Mouse (Mus musculus) midbrain, embryonic 15.5 days (tissue): ENCODE results near the gene Tmppe. TPM values are rescaled to one million over a fixed set of nuclear protein-coding genes. Genes with fewer than 3 reads are reported as not detected.
A peak's percentile ranks its signal among the peaks of the same experiment; 100 is the strongest.
"Not testable (repeated sequence)": the region's sequence is repeated elsewhere in the genome, so short reads cannot be mapped to it uniquely, and the experiment has no call there.

Experiments used
- ATAC-seq: fragments of 200-750 bp; cut with Nextera tagmentation; replicated peaks from 2 replicates; pipeline ENCODE4 v1.8.0; 2017; ENCODE audit warnings: moderate TSS enrichment
- H3K27ac ChIP-seq: fragments of 300-500 bp; sonication (generic); 2 replicates; pipeline ENCODE4 v1.5.1; 2015; ENCODE audit warnings: mild to moderate bottlenecking, inconsistent platforms
- H3K27me3 ChIP-seq: fragments of 300-500 bp; sonication (generic); replicated peaks from 2 replicates; pipeline ENCODE4 v1.6.1; 2015; ENCODE audit warnings: inconsistent platforms
- H3K36me3 ChIP-seq: fragments of 300-500 bp; sonication (generic); replicated peaks from 2 replicates; pipeline ENCODE4 v1.6.1; 2015; ENCODE audit warnings: inconsistent platforms
- H3K4me1 ChIP-seq: fragments of 300-500 bp; sonication (generic); 2 replicates; pipeline ENCODE4 v1.6.1; 2015; ENCODE audit warnings: inconsistent platforms
- H3K4me2 ChIP-seq: fragments of 300-500 bp; sonication (generic); 2 replicates; pipeline ENCODE4 v1.6.1; 2015; ENCODE audit warnings: inconsistent platforms, mild to moderate bottlenecking, moderate library complexity
- H3K4me3 ChIP-seq: fragments of 300-500 bp; sonication (generic); 2 replicates; pipeline ENCODE4 v1.5.1; 2015; ENCODE audit warnings: mild to moderate bottlenecking, inconsistent platforms
- H3K9ac ChIP-seq: fragments of 300-500 bp; sonication (generic); 2 replicates; pipeline ENCODE4 v1.6.1; 2015; ENCODE audit warnings: mild to moderate bottlenecking, inconsistent platforms
- H3K9me3 ChIP-seq: fragments of 300-500 bp; sonication (generic); 2 replicates; pipeline ENCODE4 v1.6.1; 2016; ENCODE audit warnings: inconsistent platforms
- WGBS: fragments of 180-500 bp; shearing (Covaris S2); methylation state at CpG from one replicate; pipeline ENCODE4 v1.1.7; 2015; ENCODE audit warnings: mixed read lengths; 5-methylcytosine and 5-hydroxymethylcytosine counted together
- polyA plus RNA-seq: library from polyadenylated mRNA; unstranded; fragments of >200 nt; fragmentation: Nextera tagmentation; extraction: Ambion mirVana; gene quantifications from 2 replicates; pipeline ENCODE4 v1.2.1, GENCODE M21; 2015

Gene Tmppe
- polyA plus RNA-seq, result 10.4 and 11.0 TPM in 2 replicates

- WGBS, result under 1% methylated on average over 73 of the region's 73 CpGs
- peak within 1 kb of the TSS; percentile 84 for H3K27ac ChIP-seq
- H3K9ac ChIP-seq, result peak within 1 kb of the TSS; percentile 78
- peak within 1 kb of the TSS; percentile 68 for H3K4me3 ChIP-seq
- no peaks in the 10 kb centered on the region for H3K27me3 ChIP-seq
- peak within 1 kb of the TSS; percentile 69 for H3K4me2 ChIP-seq
- peaks cover 11% of the 10 kb centered on the region for H3K4me1 ChIP-seq
- peak; percentile 98 for ATAC-seq
- no peaks in the 10 kb centered on the region for H3K9me3 ChIP-seq
- H3K36me3 ChIP-seq, result peaks cover 14% of the 10 kb centered on the region
These were observed at the start of gene Tmppe, which contains the start of gene Glb1 for GRCm38 (mm10) chr9:114400949-114401684. Gene Tmppe, plus strand, starts transcription at chr9:114401105. Gene Glb1, plus strand, starts transcription at chr9:114401076.

GRCm38 (mm10) chr9:114367783-114368470 lies 33.0 kb upstream of the Tmppe start:
- H3K27ac ChIP-seq, result peak overlapping the region; percentile 45; the same call in 1 of the 2 replicates
- ATAC-seq, result peak; percentile 91
- no peaks in the 10 kb centered on the region for H3K36me3 ChIP-seq
- peak overlapping the region; percentile 59 for H3K9ac ChIP-seq
- H3K27me3 ChIP-seq, result 0 out of 2 replicates have a peak, but pooled peaks cover 5% of the 10 kb centered on the region
- 1% methylated on average over 48 of the region's 48 CpGs for WGBS
- H3K9me3 ChIP-seq, result no peaks in the 10 kb centered on the region
- peak overlapping the region; percentile 94 for H3K4me2 ChIP-seq
- H3K4me1 ChIP-seq, result peaks cover 4% of the 10 kb centered on the region
- H3K4me3 ChIP-seq, result peak overlapping the region; percentile 61

- 12% methylated on average over 12 of the region's 12 CpGs for WGBS
- peak; percentile 69; the same call in 1 of the 2 replicates for ATAC-seq
- Histone ChIP-seq H3K9me3 (no peaks in the 10 kb centered on the region), H3K4me2 (peak overlapping the region; percentile 94), H3K4me1 (peaks cover 4% of the 10 kb centered on the region), H3K4me3 (peak overlapping the region; percentile 61), H3K27me3 (0 out of 2 replicates have a peak, but pooled peaks cover 5% of the 10 kb centered on the region), H3K9ac (peak overlapping the region; percentile 59), H3K27ac (peak overlapping the region; percentile 45; the same call in 1 of the 2 replicates), H3K36me3 (no peaks in the 10 kb centered on the region)
These were observed 32.4 kb upstream of the Tmppe start for GRCm38 (mm10) chr9:114368471-114368858.

GRCm38 (mm10) chr9:114369389-114369788 lies 31.5 kb upstream of the Tmppe start:
- 57% methylated on average over 5 of the region's 5 CpGs for WGBS
- not testable (repeated sequence) for H3K4me2 ChIP-seq, H3K9me3 ChIP-seq, H3K4me3 ChIP-seq, H3K27me3 ChIP-seq, H3K27ac ChIP-seq, H3K36me3 ChIP-seq, H3K9ac ChIP-seq, H3K4me1 ChIP-seq
- ATAC-seq, result 0 out of 2 replicates have a peak, but pooled peaks have one; percentile 49

- H3K9me3 ChIP-seq, H3K4me2 ChIP-seq, H3K4me1 ChIP-seq, H3K36me3 ChIP-seq, ATAC-seq, H3K4me3 ChIP-seq, H3K27me3 ChIP-seq, H3K27ac ChIP-seq, H3K9ac ChIP-seq: not testable (repeated sequence)
- 28% methylated on average over 5 of the region's 5 CpGs for WGBS
These were observed 29.2 kb upstream of the Tmppe start for GRCm38 (mm10) chr9:114371717-114372116.

- ATAC-seq, result no peak
These were observed 25.5 kb upstream of the Tmppe start for GRCm38 (mm10) chr9:114375276-114375962.

GRCm38 (mm10) chr9:114377168-114377567 lies 23.7 kb upstream of the Tmppe start:
- H3K9ac ChIP-seq, result no peak overlapping the region
- 92% methylated on average over 10 of the region's 10 CpGs for WGBS
- H3K27ac ChIP-seq, result no peak overlapping the region
- H3K27me3 ChIP-seq, result no peaks in the 10 kb centered on the region
- H3K4me3 ChIP-seq, result no peak overlapping the region
- ATAC-seq, result no peak
- H3K4me1 ChIP-seq, result no peaks in the 10 kb centered on the region
- H3K4me2 ChIP-seq, result no peak overlapping the region
- no peaks in the 10 kb centered on the region for H3K36me3 ChIP-seq
- no peaks in the 10 kb centered on the region for H3K9me3 ChIP-seq

More at GRCm38 (mm10) chr9:114375276-114375962, 25.5 kb upstream of the Tmppe start:
- Histone ChIP-seq H3K4me3 (no peak overlapping the region), H3K27ac (no peak overlapping the region), H3K36me3 (no peaks in the 10 kb centered on the region), H3K4me1 (no peaks in the 10 kb centered on the region), H3K4me2 (no peak overlapping the region), H3K9ac (no peak overlapping the region), H3K27me3 (no peaks in the 10 kb centered on the region), H3K9me3 (no peaks in the 10 kb centered on the region)
- 92% methylated on average over 10 of the region's 10 CpGs for WGBS

GRCm38 (mm10) chr9:114379871-114380270 lies 21.0 kb upstream of the Tmppe start:
- Histone ChIP-seq H3K27me3 (no peaks in the 10 kb centered on the region), H3K36me3 (no peaks in the 10 kb centered on the region), H3K4me3 (no peak overlapping the region), H3K9me3 (no peaks in the 10 kb centered on the region), H3K27ac (no peak overlapping the region), H3K4me2 (no peak overlapping the region), H3K4me1 (no peaks in the 10 kb centered on the region), H3K9ac (no peak overlapping the region)
- WGBS, result 88% methylated on average over 12 of the region's 12 CpGs
- ATAC-seq, result no peak

GRCm38 (mm10) chr9:114380881-114381733 lies 19.8 kb upstream of the Tmppe start:
- H3K27ac ChIP-seq, result no peak overlapping the region
- no peaks in the 10 kb centered on the region for H3K27me3 ChIP-seq
- 70% methylated on average over 17 of the region's 17 CpGs for WGBS
- ATAC-seq, result 0 out of 2 replicates have a peak, but pooled peaks have one; percentile 50
- H3K36me3 ChIP-seq, result no peaks in the 10 kb centered on the region
- no peak overlapping the region for H3K9ac ChIP-seq
- H3K4me3 ChIP-seq, result no peak overlapping the region
- H3K4me2 ChIP-seq, result no peak overlapping the region
- no peaks in the 10 kb centered on the region for H3K9me3 ChIP-seq
- H3K4me1 ChIP-seq, result no peaks in the 10 kb centered on the region

GRCm38 (mm10) chr9:114382936-114383710 lies 17.8 kb upstream of the Tmppe start:
- H3K4me2 ChIP-seq, result no peak overlapping the region
- H3K27me3 ChIP-seq, result no peaks in the 10 kb centered on the region
- no peak overlapping the region for H3K4me3 ChIP-seq
- H3K36me3 ChIP-seq, result no peaks in the 10 kb centered on the region
- no peak overlapping the region for H3K27ac ChIP-seq
- no peaks in the 10 kb centered on the region for H3K4me1 ChIP-seq
- 89% methylated on average over 17 of the region's 17 CpGs for WGBS
- H3K9me3 ChIP-seq, result no peaks in the 10 kb centered on the region
- H3K9ac ChIP-seq, result no peak overlapping the region
- ATAC-seq, result no peak

- no peak overlapping the region for H3K9ac ChIP-seq
- H3K4me2 ChIP-seq, result no peak overlapping the region
- H3K9me3 ChIP-seq, result no peaks in the 10 kb centered on the region
- no peak overlapping the region for H3K27ac ChIP-seq
- H3K36me3 ChIP-seq, result no peaks in the 10 kb centered on the region
- H3K4me1 ChIP-seq, result no peaks in the 10 kb centered on the region
- no peak for ATAC-seq
- 92% methylated on average over 24 of the region's 24 CpGs for WGBS
- no peak overlapping the region for H3K4me3 ChIP-seq
- H3K27me3 ChIP-seq, result no peaks in the 10 kb centered on the region
These were observed 16.2 kb upstream of the Tmppe start for GRCm38 (mm10) chr9:114384691-114385090.
